Mouse (Mus musculus) MEL (cell line): ENCODE measurements around the gene Spin2f. TPM values are rescaled to one million over a fixed set of nuclear protein-coding genes. Genes with fewer than 3 reads are reported as not detected.
A peak's percentile ranks its signal among the peaks of the same experiment; 100 is the strongest.
"Not testable (repeated sequence)": the region's sequence is repeated elsewhere in the genome, so short reads cannot be mapped to it uniquely, and the experiment has no call there.

Experiments
- DNase-seq: peaks from one replicate; pipeline ENCODE4 v3.0.0; 2011; ENCODE audit warnings: low read depth, low spot score
- H3K27ac ChIP-seq: 2 replicates; pipeline ENCODE4 v1.5.1; 2012; ENCODE audit warnings: low read depth, mild to moderate bottlenecking, control low read depth, low read length, moderate library complexity; ENCODE audit not compliant: control insufficient read depth
- H3K27me3 ChIP-seq, 2 experiments: fragments of 150-350 bp in 1 of 2; sonication (generic) in 1 of 2; 2 replicates each; pipeline ENCODE4 v1.6.1; 2012; ENCODE audit warnings: low read length in 2 of 2, mild to moderate bottlenecking in 2 of 2, improper control_type of control experiment in 1 of 2, moderate library complexity in 1 of 2; ENCODE audit not compliant: insufficient read depth in 2 of 2, control insufficient read depth in 1 of 2
- H3K36me3 ChIP-seq, 2 experiments: 2 replicates each; pipeline ENCODE4 v1.6.1; 2012 to 2014; ENCODE audit warnings: low read length in 2 of 2, improper control_type of control experiment in 1 of 2, inconsistent platforms in 1 of 2, mild to moderate bottlenecking in 1 of 2; ENCODE audit not compliant: insufficient read depth in 2 of 2, control insufficient read depth in 1 of 2
- H3K4me1 ChIP-seq, 2 experiments: fragments of 150-350 bp in 1 of 2; sonication (generic) in 1 of 2; 2 replicates each; pipeline ENCODE4 v1.6.1; 2012; ENCODE audit warnings: low read length in 2 of 2, improper control_type of control experiment in 1 of 2, mild to moderate bottlenecking in 1 of 2; ENCODE audit not compliant: insufficient read depth in 2 of 2, control insufficient read depth in 1 of 2
- H3K4me3 ChIP-seq, 2 experiments: fragments of 150-350 bp in 1 of 2; sonication (generic) in 1 of 2; 2 replicates each; pipeline ENCODE4 v1.5.1; 2012; ENCODE audit warnings: low read depth in 2 of 2, low read length in 2 of 2, mild to moderate bottlenecking in 2 of 2, moderate library complexity in 2 of 2, control low read depth in 1 of 2, improper control_type of control experiment in 1 of 2; ENCODE audit not compliant: control insufficient read depth in 1 of 2, insufficient read depth in 1 of 2
- H3K79me2 ChIP-seq: 2 replicates; pipeline ENCODE4 v1.6.1; 2012; ENCODE audit warnings: mild to moderate bottlenecking, low read length, moderate library complexity; ENCODE audit not compliant: control insufficient read depth, poor library complexity, insufficient read depth
- H3K9ac ChIP-seq: 2 replicates; pipeline ENCODE4 v1.6.1; 2012; ENCODE audit warnings: low read depth, mild to moderate bottlenecking, control low read depth, low read length, moderate library complexity; ENCODE audit not compliant: control insufficient read depth, poor library complexity, severe bottlenecking
- H3K9me3 ChIP-seq: fragments of 150-350 bp; sonication (generic); replicated peaks from 2 replicates; pipeline ENCODE4 v1.6.1; 2012; ENCODE audit warnings: mild to moderate bottlenecking, low read length, improper control_type of control experiment, moderate library complexity; ENCODE audit not compliant: insufficient read depth
- polyA plus RNA-seq, 2 experiments: library from polyadenylated mRNA; stranded (reverse) in 1 of 2; unstranded in 1 of 2; fragments of >175 nt in 1 of 2; fragments of >200 nt in 1 of 2; gene quantifications; 2 replicates each; pipeline versions ENCODE4 v1.2.1 to v1.2.4; 2012; ENCODE audit warnings: low replicate concordance in 2 of 2, low read depth in 1 of 2; ENCODE audit not compliant: insufficient read length in 2 of 2, insufficient read depth in 1 of 2, missing spikeins in 1 of 2
- total RNA-seq: library from RNA; depleted of rRNA; stranded (reverse); fragments of 300-350 nt; gene quantifications from 2 replicates; pipeline ENCODE4 v1.2.3, GENCODE M21; 2012; rRNA removed

Gene Spin2f
- total RNA-seq (not detected in 2 replicates), polyA plus RNA-seq (not detected)

DNA sequence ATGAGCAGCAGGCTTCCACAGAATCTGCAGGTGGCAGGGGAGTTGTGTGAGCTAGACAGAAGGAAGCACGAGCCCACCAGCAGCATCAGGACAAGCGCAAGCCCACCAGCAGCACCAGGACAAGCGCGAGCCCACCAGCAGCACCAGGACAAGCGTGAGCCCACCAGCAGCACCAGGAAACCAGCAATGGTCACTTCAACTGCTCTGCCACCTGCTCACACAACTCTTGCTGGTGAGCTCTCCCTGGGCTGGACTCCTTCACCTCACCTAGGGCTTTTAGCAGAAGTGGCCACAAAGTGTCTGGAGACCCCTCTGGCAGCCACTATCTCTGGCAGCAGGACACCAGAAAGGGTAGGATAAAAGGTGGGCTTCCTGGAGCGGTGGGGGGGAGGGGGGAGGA, at the start of gene Spin2f:
TSS of gene Spin2f (plus strand) at position 301 of the 400 bp plus-strand sequence.
- not testable (repeated sequence) for H3K9ac ChIP-seq, H3K4me1 ChIP-seq, H3K27me3 ChIP-seq, H3K27ac ChIP-seq, H3K4me3 ChIP-seq, H3K36me3 ChIP-seq, H3K79me2 ChIP-seq, H3K9me3 ChIP-seq, DNase-seq

DNA sequence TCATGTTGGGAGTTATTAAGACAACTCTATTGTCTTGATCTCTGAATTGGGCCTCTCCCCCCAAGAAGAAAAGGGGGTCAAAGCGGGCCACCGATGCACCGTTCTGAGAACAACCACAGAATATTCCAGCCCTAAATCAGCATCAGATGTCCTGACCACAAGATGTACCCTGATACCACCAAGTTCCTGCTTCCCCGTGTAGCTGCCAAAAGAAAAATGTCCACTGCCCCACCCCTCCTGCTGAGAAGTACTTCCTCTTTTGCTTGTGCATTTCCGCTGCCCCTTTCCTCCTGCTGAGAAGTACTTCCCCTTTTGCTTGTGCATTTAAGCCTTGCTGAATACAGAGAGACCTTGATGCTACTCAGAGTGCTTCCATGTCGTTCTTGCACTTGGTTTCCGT, 41.6 kb upstream of the Spin2f start:
- not testable (repeated sequence) for H3K79me2 ChIP-seq, H3K27me3 ChIP-seq, H3K36me3 ChIP-seq, H3K27ac ChIP-seq, H3K4me3 ChIP-seq, H3K4me1 ChIP-seq, H3K9me3 ChIP-seq, H3K9ac ChIP-seq
- peak; percentile 32 for DNase-seq

DNA sequence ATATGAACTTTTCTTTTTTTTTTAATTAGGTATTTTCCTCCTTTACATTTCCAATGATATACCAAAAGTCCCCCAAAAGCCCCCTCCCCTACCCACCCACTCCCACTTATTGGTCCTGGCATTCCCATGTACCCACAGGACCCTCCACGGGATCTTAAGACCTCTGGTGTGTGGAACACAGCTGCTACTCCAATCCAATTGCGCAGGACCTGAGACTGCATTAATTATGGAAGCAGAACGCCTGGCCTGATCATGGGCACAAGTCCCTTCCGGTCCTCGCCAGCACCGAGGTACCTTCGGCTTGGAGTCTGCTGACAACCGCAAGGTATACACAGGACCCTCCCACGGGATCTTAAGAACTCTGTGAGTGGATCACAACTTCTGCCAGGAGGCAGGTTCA, 30.2 kb upstream of the Spin2f start:
- H3K4me1 ChIP-seq, DNase-seq, H3K9me3 ChIP-seq, H3K27ac ChIP-seq, H3K36me3 ChIP-seq, H3K4me3 ChIP-seq, H3K9ac ChIP-seq, H3K79me2 ChIP-seq, H3K27me3 ChIP-seq: not testable (repeated sequence)

DNA sequence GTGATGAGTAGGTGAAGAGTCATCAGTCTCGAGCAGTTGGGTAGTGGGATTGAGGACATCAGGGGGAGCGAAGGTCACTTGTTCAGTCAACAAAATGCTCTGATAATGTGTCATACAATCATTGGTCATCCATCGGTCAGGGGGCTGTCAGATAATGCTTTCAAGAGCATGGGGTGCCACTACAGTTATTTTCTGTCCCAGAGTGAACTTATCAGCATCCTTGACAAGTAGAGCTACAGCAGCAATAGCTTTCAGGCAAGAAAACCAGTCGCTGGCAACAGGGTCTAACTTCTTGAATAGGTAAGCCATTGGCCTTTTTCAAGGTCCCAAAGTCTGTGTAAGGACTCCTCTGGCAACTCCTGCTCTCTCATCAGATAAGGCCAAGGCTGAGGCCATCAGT, 18.6 kb upstream of the Spin2f start:
- not testable (repeated sequence) for H3K9ac ChIP-seq, H3K4me1 ChIP-seq, H3K27me3 ChIP-seq

DNA sequence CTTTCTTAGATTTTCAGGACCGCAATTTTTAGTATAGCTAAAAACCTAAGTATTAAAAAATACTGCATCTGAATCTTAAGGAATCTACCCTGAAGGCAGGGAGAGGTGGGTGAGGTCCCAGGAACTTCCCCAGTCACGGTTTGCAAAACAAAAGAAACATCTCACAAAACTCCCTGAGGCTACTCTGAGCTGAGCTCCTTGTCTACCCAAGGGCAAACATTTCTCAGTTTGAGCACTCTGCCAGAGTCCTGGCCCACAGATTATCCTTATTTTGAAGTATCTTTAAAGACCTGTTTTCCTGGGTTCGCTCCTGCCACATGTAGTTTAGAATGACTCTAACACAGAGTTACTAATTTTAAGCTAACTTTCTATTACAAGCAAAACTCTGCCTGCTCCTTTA, 11.9 kb upstream of the Spin2f start:
- DNase-seq, H3K9ac ChIP-seq, H3K79me2 ChIP-seq, H3K4me3 ChIP-seq, H3K9me3 ChIP-seq, H3K36me3 ChIP-seq, H3K27me3 ChIP-seq, H3K27ac ChIP-seq, H3K4me1 ChIP-seq: not testable (repeated sequence)

More for the DNA sequence above, 18.6 kb upstream of the Spin2f start:
- not testable (repeated sequence) for H3K36me3 ChIP-seq, H3K9me3 ChIP-seq, H3K79me2 ChIP-seq, DNase-seq, H3K27ac ChIP-seq, H3K4me3 ChIP-seq

Other genes starting within 250 kb of the Spin2f start
- not detected in 2 replicates for gene Btbd35f29, start 136.2 kb upstream of the Spin2f start, total RNA-seq
- not detected for gene Btbd35f29, start 136.2 kb upstream of the Spin2f start, polyA plus RNA-seq
- gene Btbd35f26, start 82.6 kb downstream of the Spin2f start, total RNA-seq, result not detected in 2 replicates
- gene Btbd35f26, start 82.6 kb downstream of the Spin2f start, polyA plus RNA-seq, result not detected
- gene Btbd35f19, start 130.0 kb downstream of the Spin2f start, total RNA-seq, result not detected in 2 replicates
- gene Btbd35f19, start 130.0 kb downstream of the Spin2f start, polyA plus RNA-seq, result not detected